Comparison of ENCODE assay signal across 8 mouse cellular contexts in genomic region chr10:78245225-78245547, GRCm38 (mm10). TPM values are rescaled to one million over a fixed set of nuclear protein-coding genes. Genes with fewer than 3 reads are reported as not detected.
DNase-seq lines count a peak whose midpoint lies in the region; ATAC-seq lines count a peak whose summit lies in the region.

No protein-coding gene starts in this region.

- H3K4me3 ChIP-seq in kidney, embryonic 15.5 days (replicated peaks): peak overlapping the region; percentile 86
- H3K4me3 ChIP-seq in hindbrain, embryonic 15.5 days: peak overlapping the region; percentile 70
- H3K4me3 ChIP-seq in midbrain, embryonic 16.5 days (ENCODE audit: low read depth, low read length): peak overlapping the region; percentile 85

- peak overlapping the region; percentile 93 for H3K4me2 ChIP-seq in kidney, embryonic 15.5 days
- peak overlapping the region; percentile 86 for H3K4me2 ChIP-seq in hindbrain, embryonic 15.5 days
- H3K4me2 ChIP-seq in midbrain, embryonic 16.5 days (ENCODE audit: low read length): peak overlapping the region; percentile 77

- H3K9ac ChIP-seq in kidney, embryonic 15.5 days: peak overlapping the region; percentile 73
- H3K9ac ChIP-seq in hindbrain, embryonic 15.5 days: peak overlapping the region; percentile 68
- H3K9ac ChIP-seq in midbrain, embryonic 16.5 days (ENCODE audit: low read depth, low read length): peak overlapping the region; percentile 86

- no peak; the same call in 1 of the 2 replicates for ATAC-seq in kidney, embryonic 15.5 days (replicated peaks; ENCODE audit: low FRiP score)
- ATAC-seq in common myeloid progenitor, adult 5-6 weeks (replicated peaks; ENCODE audit: low read depth, poor library complexity, severe bottlenecking): peak; percentile 7; the same call in 1 of the 2 replicates
- ATAC-seq in hindbrain, embryonic 15.5 days (ENCODE audit: low FRiP score, low read depth): peak; percentile 69
- ATAC-seq in midbrain, embryonic 16.5 days: peak; percentile 66

- H3K4me1 ChIP-seq in kidney, embryonic 15.5 days: peaks cover 20% of the 10 kb centered on the region
- peaks cover 19% of the 10 kb centered on the region for H3K4me1 ChIP-seq in hindbrain, embryonic 15.5 days (replicated peaks)
- H3K4me1 ChIP-seq in midbrain, embryonic 16.5 days (ENCODE audit: control insufficient read depth, insufficient read depth, low read length): peaks cover 15% of the 10 kb centered on the region

- no peaks in the 10 kb centered on the region for H3K9me3 ChIP-seq in kidney, embryonic 15.5 days (replicated peaks)
- no peaks in the 10 kb centered on the region for H3K9me3 ChIP-seq in hindbrain, embryonic 15.5 days
- H3K9me3 ChIP-seq in midbrain, embryonic 16.5 days (replicated peaks; ENCODE audit: control insufficient read depth, low read length, poor library complexity, severe bottlenecking): no peaks in the 10 kb centered on the region

- 0 out of 2 replicates have a peak overlapping the region, but pooled peaks have one; percentile 23 for H3K27ac ChIP-seq in kidney, embryonic 15.5 days
- peak overlapping the region; percentile 90 for H3K27ac ChIP-seq in hindbrain, embryonic 15.5 days (replicated peaks)
- H3K27ac ChIP-seq in midbrain, embryonic 16.5 days (ENCODE audit: low read length): peak overlapping the region; percentile 89

- no peaks in the 10 kb centered on the region for H3K27me3 ChIP-seq in kidney, embryonic 15.5 days
- no peaks in the 10 kb centered on the region for H3K27me3 ChIP-seq in hindbrain, embryonic 15.5 days
- H3K27me3 ChIP-seq in midbrain, embryonic 16.5 days (ENCODE audit: control insufficient read depth, insufficient read depth, low read depth, low read length): no peaks in the 10 kb centered on the region

- no peaks in the 10 kb centered on the region for H3K36me3 ChIP-seq in kidney, embryonic 15.5 days
- no peaks in the 10 kb centered on the region for H3K36me3 ChIP-seq in hindbrain, embryonic 15.5 days
- no peaks in the 10 kb centered on the region for H3K36me3 ChIP-seq in midbrain, embryonic 16.5 days (ENCODE audit: control insufficient read depth, insufficient read depth, low read length)

- DNase-seq in kidney, adult 8-10 months: no peak
- DNase-seq in left cerebral cortex, adult 9 months (ENCODE audit: low spot score in 2 of 2): no peak
- no peak for DNase-seq in gastrocnemius, postnatal 10 days
- DNase-seq in layer of hippocampus, adult 9-11 months: no peak

- WGBS in kidney, embryonic 15.5 days: 22% methylated on average over 7 of the region's 7 CpGs
- WGBS in hindbrain, embryonic 15.5 days: 16% methylated on average over 7 of the region's 7 CpGs
- WGBS in midbrain, embryonic 16.5 days: 9% methylated on average over 7 of the region's 7 CpGs

RNA-seq across cellular contexts. Expression of gene Trappc10, which starts 0.7 kb away (rescaled TPM):
- 12.5 and 12.7 TPM in 2 replicates for polyA plus RNA-seq in kidney, embryonic 15.5 days (2015; fragmentation: Nextera tagmentation; extraction: Ambion mirVana)
- 27.8 and 29.0 TPM in 2 replicates for total RNA-seq in common myeloid progenitor, adult 5-6 weeks (2017)
- polyA plus RNA-seq in hindbrain, embryonic 15.5 days (2015; fragmentation: Nextera tagmentation; extraction: Ambion mirVana): 27.5 and 29.4 TPM in 2 replicates
- polyA plus RNA-seq in midbrain, embryonic 16.5 days (2015; fragmentation: Nextera tagmentation; extraction: Ambion mirVana): 22.4 and 27.1 TPM in 2 replicates
- 10 to 100 TPM; 35.2 to 37.9 TPM for total RNA-seq in gastrocnemius, postnatal 10 days (2021)

Comparison
In these comparisons a context has a peak if more than half of its experiments do, and no peak if none do; other contexts are left out.
1. H3K27ac ChIP-seq: peak in every context shown above with its lines; median percentile 90 in hindbrain, embryonic 15.5 days; 89 in midbrain, embryonic 16.5 days; 23 in kidney, embryonic 15.5 days.